ENCODE assay signal across 11 mouse cellular contexts in the genomic region with DNA sequence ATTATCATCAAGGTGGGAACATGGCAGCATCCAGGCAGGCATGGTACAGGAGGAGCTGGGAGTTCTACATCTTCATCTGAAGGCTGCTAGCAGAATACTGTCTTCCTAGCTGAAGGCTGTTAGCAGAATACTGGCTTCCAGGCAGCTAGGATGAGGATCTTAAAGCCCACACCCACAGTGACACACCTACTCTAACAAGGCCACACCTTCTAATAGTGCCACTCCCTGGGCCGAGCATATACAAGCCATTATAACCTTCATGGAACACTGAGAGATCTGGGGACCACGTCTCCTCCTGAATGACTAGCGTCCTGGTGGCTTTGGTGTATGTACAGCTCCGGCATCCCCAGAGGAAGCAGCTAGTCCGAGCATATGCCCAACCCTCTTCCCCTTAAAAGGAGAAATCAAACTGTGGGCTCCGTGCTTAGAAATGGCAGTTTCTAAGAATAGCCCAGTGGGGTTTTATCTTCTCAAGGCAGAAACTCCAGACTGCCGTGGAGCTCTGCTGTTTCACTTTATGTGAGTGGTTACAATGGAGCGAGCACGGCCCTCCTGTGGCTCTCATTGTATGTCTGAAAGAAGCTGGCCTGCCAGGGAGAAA. TPM values are rescaled to one million over a fixed set of nuclear protein-coding genes. Genes with fewer than 3 reads are reported as not detected.
DNase-seq lines count a peak whose midpoint lies in the region; ATAC-seq and TF ChIP-seq lines count a peak whose summit lies in the region.
"Not testable (repeated sequence)": the region's sequence is repeated elsewhere in the genome, so short reads cannot be mapped to it uniquely, and the experiment has no call there.
"Had no signal": no experiment of that assay in that cellular context is flagged by ENCODE, and none has a peak within 500 bp of the region (broad histone marks: within the 10 kb centered on the region; RNA-seq: fewer than 3 reads in every experiment).

No protein-coding gene starts in this region.

- H3K27ac ChIP-seq in bone marrow, adult 2 months (ENCODE audit: control insufficient read depth, insufficient read depth, low read depth, low read length, poor library complexity) = peak overlapping the region; percentile 56
- not testable (repeated sequence) for H3K27ac ChIP-seq in hindbrain, embryonic 16.5 days (ENCODE audit: low read depth, low read length)
- H3K27ac ChIP-seq in liver, embryonic 11.5 days (ENCODE audit: low read depth, low read length) = peak overlapping the region; percentile 72
- peak overlapping the region; percentile 19; the same call in 1 of the 2 replicates for H3K27ac ChIP-seq in spleen, adult 2 months (ENCODE audit: insufficient read depth, low read length)

- not testable (repeated sequence) for H3K9me3 ChIP-seq in hindbrain, embryonic 16.5 days (ENCODE audit: control insufficient read depth, low read length); liver, embryonic 11.5 days (ENCODE audit: control insufficient read depth, low read length)

- not testable (repeated sequence) for TF ChIP-seq CTCF in bone marrow, adult 2 months (IDR thresholded peaks at IDR 0.05; ENCODE audit: control insufficient read depth, insufficient read depth, low read length); spleen, adult 2 months (IDR thresholded peaks at IDR 0.05; ENCODE audit: extremely low read depth, insufficient read depth, insufficient read length, insufficient replicate concordance)

- WGBS in bone marrow, adult 2 months = 22% methylated on average over 9 of the region's 9 CpGs
- 34% methylated on average over 9 of the region's 9 CpGs for WGBS in hindbrain, embryonic 16.5 days
- 40% methylated on average over 9 of the region's 9 CpGs for WGBS in liver, embryonic 11.5 days
- 29% methylated on average over 9 of the region's 9 CpGs for WGBS in spleen, adult 2 months

- peaks cover 46% of the 10 kb centered on the region for H3K36me3 ChIP-seq in hindbrain, embryonic 16.5 days (ENCODE audit: control insufficient read depth, insufficient read depth, low read length)
- not testable (repeated sequence) for H3K36me3 ChIP-seq in liver, embryonic 11.5 days (ENCODE audit: control insufficient read depth, insufficient read depth, low read length)
- peaks cover 50% of the 10 kb centered on the region for H3K36me3 ChIP-seq in spleen, adult 2 months (ENCODE audit: control insufficient read depth, insufficient read depth, low read length)

- peak; percentile 68 for ATAC-seq in erythroblast, adult 5-6 weeks (replicated peaks; ENCODE audit: low FRiP score, poor library complexity, severe bottlenecking)
- 0 out of 2 replicates have a peak, but pooled peaks have one; percentile 13 for ATAC-seq in hindbrain, embryonic 16.5 days
- peak; percentile 87 for ATAC-seq in liver, embryonic 11.5 days (replicated peaks; ENCODE audit: low FRiP score)
- ATAC-seq in megakaryocyte-erythroid progenitor cell, adult 5-6 weeks (replicated peaks; ENCODE audit: low FRiP score, low TSS enrichment, poor library complexity, severe bottlenecking) = peak; percentile 92

- peak overlapping the region; percentile 51 for H3K4me3 ChIP-seq in bone marrow, adult 2 months (replicated peaks; ENCODE audit: control insufficient read depth, low read depth, low read length)
- H3K4me3 ChIP-seq in hindbrain, embryonic 16.5 days (ENCODE audit: low read length); liver, embryonic 11.5 days (ENCODE audit: low read depth, low read length); spleen, adult 2 months (ENCODE audit: extremely low read depth, insufficient read depth, insufficient read length): not testable (repeated sequence)

- H3K27me3 ChIP-seq in hindbrain, embryonic 16.5 days (replicated peaks; ENCODE audit: control insufficient read depth, insufficient read depth, low read length); liver, embryonic 11.5 days (replicated peaks; ENCODE audit: control insufficient read depth, insufficient read depth, low read length); spleen, adult 2 months (ENCODE audit: control insufficient read depth, insufficient read depth, low read length): not testable (repeated sequence)

- H3K4me1 ChIP-seq in bone marrow, adult 2 months (ENCODE audit: control insufficient read depth, insufficient read depth, low read length); hindbrain, embryonic 16.5 days (ENCODE audit: control insufficient read depth, insufficient read depth, low read depth, low read length); spleen, adult 2 months (ENCODE audit: control insufficient read depth, insufficient read depth, insufficient read length): not testable (repeated sequence)
- H3K4me1 ChIP-seq in liver, embryonic 11.5 days (replicated peaks; ENCODE audit: control insufficient read depth, insufficient read depth, low read length) = peaks cover 18% of the 10 kb centered on the region

- not testable (repeated sequence) for TF ChIP-seq POLR2A in bone marrow, adult 2 months (IDR thresholded peaks at IDR 0.05; ENCODE audit: borderline replicate concordance, control insufficient read depth, low read depth, low read length); spleen, adult 2 months (IDR thresholded peaks at IDR 0.05; ENCODE audit: low read depth, low read length)

- H3K9ac ChIP-seq in hindbrain, embryonic 16.5 days (ENCODE audit: low read depth, low read length); liver, embryonic 11.5 days (ENCODE audit: low read depth, low read length): not testable (repeated sequence)

- H3K4me2 ChIP-seq in hindbrain, embryonic 16.5 days (ENCODE audit: low read length) = not testable (repeated sequence)
- H3K4me2 ChIP-seq in liver, embryonic 11.5 days = peak overlapping the region; percentile 34

- peak; percentile 34 to 68 for DNase-seq in frontal cortex, postnatal 36 days (ENCODE audit: low spot score in 2 of 2)
- peak; percentile 40 for DNase-seq in liver, embryonic 11.5 days (ENCODE audit: low spot score)
- not testable (repeated sequence) for DNase-seq in spleen, adult 2 months (ENCODE audit: low read depth in 1 of 2, low spot score in 2 of 2)

RNA-seq across cellular contexts. Expression of a gene that starts 43.1 kb away (rescaled TPM):
- not detected in 2 replicates for polyA plus RNA-seq in bone marrow, adult 2 months (2011; ENCODE audit: insufficient read depth, insufficient read length, low replicate concordance, missing spikeins)
- total RNA-seq in erythroblast, adult 5-6 weeks (2015; ENCODE audit: low replicate concordance) = not detected in 2 replicates
- not detected in 2 replicates for total RNA-seq in erythroblast, adult 5-6 weeks (2017; ENCODE audit: low replicate concordance)
- polyA plus RNA-seq in hindbrain, embryonic 16.5 days (2015; fragmentation: Nextera tagmentation; extraction: Ambion mirVana) = 70.4 and 88.3 TPM in 2 replicates
- 2.3 and 3.1 TPM in 2 replicates for polyA plus RNA-seq in liver, embryonic 11.5 days (2014; fragmentation: Nextera tagmentation; extraction: Ambion mirVana)
- not detected in 2 replicates for total RNA-seq in megakaryocyte-erythroid progenitor cell, adult 5-6 weeks (2014; fragmentation: Nextera tagmentation)
- total RNA-seq in megakaryocyte-erythroid progenitor cell, adult 5-6 weeks (2017) = not detected in 2 replicates
- not detected in 2 replicates for polyA plus RNA-seq in spleen, adult 2 months (2012; rRNA removed)
- total RNA-seq: adrenal gland, postnatal 25 days; heart, adult 2 months had no signal
- polyA plus RNA-seq: activated CD4-positive, CD25-positive, alpha-beta regulatory T cell, adult 4 months; CD4-positive, CD25-positive, alpha-beta regulatory T cell, adult 4 months had no signal

Comparison
In these comparisons a context has a peak if more than half of its experiments do, and no peak if none do; other contexts are left out.
1. ATAC-seq: peak in every context shown above with its lines; median percentile 92 in megakaryocyte-erythroid progenitor cell, adult 5-6 weeks; 87 in liver, embryonic 11.5 days; 68 in erythroblast, adult 5-6 weeks; 13 in hindbrain, embryonic 16.5 days.
2. RNA of a gene that starts 43.1 kb away (polyA plus RNA-seq): 70.4 to 88.3 TPM in hindbrain, embryonic 16.5 days; 2.3 to 3.1 TPM in liver, embryonic 11.5 days, not detected in bone marrow, adult 2 months and not detected in spleen, adult 2 months; every median in the first group is over 10 times any median in the second.